Mouse (Mus musculus): ENCODE measurements around the gene Gm11559. TPM values are rescaled to one million over a fixed set of nuclear protein-coding genes. Genes with fewer than 3 reads are reported as not detected.
"Not testable (repeated sequence)": the region's sequence is repeated elsewhere in the genome, so short reads cannot be mapped to it uniquely, and the experiment has no call there.

Gene Gm11559
- polyA plus RNA-seq (2014; fragmentation: Nextera tagmentation; extraction: Ambion mirVana): not detected in 2 replicates

- not testable (repeated sequence) for ATAC-seq (ENCODE audit: low FRiP score, low TSS enrichment); H3K9me3 ChIP-seq (ENCODE audit: control insufficient read depth, low read length); H3K4me3 ChIP-seq (ENCODE audit: low read length); H3K36me3 ChIP-seq (ENCODE audit: control insufficient read depth, insufficient read depth, low read length); H3K27ac ChIP-seq (ENCODE audit: low read depth, low read length); H3K4me2 ChIP-seq (replicated peaks; ENCODE audit: low read depth, low read length); H3K4me1 ChIP-seq (ENCODE audit: control insufficient read depth, insufficient read depth, low read length); H3K27me3 ChIP-seq (ENCODE audit: control insufficient read depth, insufficient read depth, low read length); H3K9ac ChIP-seq (ENCODE audit: low read depth, low read length)
- 74% methylated on average over 1 of the region's 1 CpGs for WGBS
Measured at GRCm38 (mm10) chr11:99864176-99864575, at the start of gene Gm11559. Gene Gm11559 (plus strand): TSS chr11:99864476.

- not testable (repeated sequence) for H3K27me3 ChIP-seq (ENCODE audit: control insufficient read depth, insufficient read depth, low read length); ATAC-seq (ENCODE audit: low FRiP score, low TSS enrichment); H3K27ac ChIP-seq (ENCODE audit: low read depth, low read length); H3K9me3 ChIP-seq (ENCODE audit: control insufficient read depth, low read length); H3K36me3 ChIP-seq (ENCODE audit: control insufficient read depth, insufficient read depth, low read length); H3K4me3 ChIP-seq (ENCODE audit: low read length); H3K4me2 ChIP-seq (replicated peaks; ENCODE audit: low read depth, low read length); H3K9ac ChIP-seq (ENCODE audit: low read depth, low read length); H3K4me1 ChIP-seq (ENCODE audit: control insufficient read depth, insufficient read depth, low read length)
- WGBS: 88% methylated on average over 2 of the region's 2 CpGs
Measured at GRCm38 (mm10) chr11:99815566-99815965, 48.7 kb upstream of the Gm11559 start, which contains the start of gene Gm11564. Gene Gm11564 (minus strand): TSS chr11:99815666.

GRCm38 (mm10) chr11:99837966-99838365 lies 26.3 kb upstream of the Gm11559 start, which contains the start of gene 2300003K06Rik:
Gene 2300003K06Rik (minus strand): TSS chr11:99838066.
- no peak for ATAC-seq (ENCODE audit: low FRiP score, low TSS enrichment)
- no peak within 1 kb of the TSS for H3K9ac ChIP-seq (ENCODE audit: low read depth, low read length)
- no peaks in the 10 kb centered on the region for H3K27me3 ChIP-seq (ENCODE audit: control insufficient read depth, insufficient read depth, low read length)
- no peaks in the 10 kb centered on the region for H3K36me3 ChIP-seq (ENCODE audit: control insufficient read depth, insufficient read depth, low read length)
- no peaks in the 10 kb centered on the region for H3K9me3 ChIP-seq (ENCODE audit: control insufficient read depth, low read length)
- 83% methylated on average over 1 of the region's 1 CpGs for WGBS
- H3K4me3 ChIP-seq (ENCODE audit: low read length): no peak within 1 kb of the TSS
- H3K4me2 ChIP-seq (replicated peaks; ENCODE audit: low read depth, low read length): no peak within 1 kb of the TSS
- H3K27ac ChIP-seq (ENCODE audit: low read depth, low read length): no peak within 1 kb of the TSS
- H3K4me1 ChIP-seq (ENCODE audit: control insufficient read depth, insufficient read depth, low read length): no peaks in the 10 kb centered on the region

GRCm38 (mm10) chr11:99842185-99842584 lies 22.1 kb upstream of the Gm11559 start:
- Histone ChIP-seq H3K27ac (ENCODE audit: low read depth, low read length) (no peak overlapping the region), H3K4me2 (replicated peaks; ENCODE audit: low read depth, low read length) (no peak overlapping the region), H3K9ac (ENCODE audit: low read depth, low read length) (no peak overlapping the region), H3K9me3 (ENCODE audit: control insufficient read depth, low read length) (no peaks in the 10 kb centered on the region), H3K4me3 (ENCODE audit: low read length) (no peak overlapping the region), H3K27me3 (ENCODE audit: control insufficient read depth, insufficient read depth, low read length) (no peaks in the 10 kb centered on the region), H3K4me1 (ENCODE audit: control insufficient read depth, insufficient read depth, low read length) (no peaks in the 10 kb centered on the region), H3K36me3 (ENCODE audit: control insufficient read depth, insufficient read depth, low read length) (no peaks in the 10 kb centered on the region)
- no peak for ATAC-seq (ENCODE audit: low FRiP score, low TSS enrichment)
- WGBS: 28% methylated on average over 1 of the region's 1 CpGs

GRCm38 (mm10) chr11:99846746-99847145 lies 17.5 kb upstream of the Gm11559 start:
- no peaks in the 10 kb centered on the region for H3K4me1 ChIP-seq (ENCODE audit: control insufficient read depth, insufficient read depth, low read length)
- no peaks in the 10 kb centered on the region for H3K27me3 ChIP-seq (ENCODE audit: control insufficient read depth, insufficient read depth, low read length)
- 93% methylated on average over 2 of the region's 2 CpGs for WGBS
- H3K36me3 ChIP-seq (ENCODE audit: control insufficient read depth, insufficient read depth, low read length): no peaks in the 10 kb centered on the region
- H3K27ac ChIP-seq (ENCODE audit: low read depth, low read length): no peak overlapping the region
- no peak overlapping the region for H3K4me2 ChIP-seq (replicated peaks; ENCODE audit: low read depth, low read length)
- ATAC-seq (ENCODE audit: low FRiP score, low TSS enrichment): no peak
- no peak overlapping the region for H3K4me3 ChIP-seq (ENCODE audit: low read length)
- no peak overlapping the region for H3K9ac ChIP-seq (ENCODE audit: low read depth, low read length)
- no peaks in the 10 kb centered on the region for H3K9me3 ChIP-seq (ENCODE audit: control insufficient read depth, low read length)

GRCm38 (mm10) chr11:99851508-99851907 lies 12.8 kb upstream of the Gm11559 start, which contains the start of gene Krtap4-16:
Gene Krtap4-16 (minus strand): TSS chr11:99851608.
- Histone ChIP-seq H3K9ac (ENCODE audit: low read depth, low read length) (no peak within 1 kb of the TSS), H3K4me1 (ENCODE audit: control insufficient read depth, insufficient read depth, low read length) (no peaks in the 10 kb centered on the region), H3K27me3 (ENCODE audit: control insufficient read depth, insufficient read depth, low read length) (no peaks in the 10 kb centered on the region), H3K4me2 (replicated peaks; ENCODE audit: low read depth, low read length) (no peak within 1 kb of the TSS), H3K36me3 (ENCODE audit: control insufficient read depth, insufficient read depth, low read length) (no peaks in the 10 kb centered on the region), H3K4me3 (ENCODE audit: low read length) (no peak within 1 kb of the TSS), H3K27ac (ENCODE audit: low read depth, low read length) (no peak within 1 kb of the TSS), H3K9me3 (ENCODE audit: control insufficient read depth, low read length) (no peaks in the 10 kb centered on the region)
- no peak for ATAC-seq (ENCODE audit: low FRiP score, low TSS enrichment)

GRCm38 (mm10) chr11:99854121-99854520 lies 10.2 kb upstream of the Gm11559 start:
- no peak overlapping the region for H3K9ac ChIP-seq (ENCODE audit: low read depth, low read length)
- 56% methylated on average over 3 of the region's 3 CpGs for WGBS
- H3K27me3 ChIP-seq (ENCODE audit: control insufficient read depth, insufficient read depth, low read length): no peaks in the 10 kb centered on the region
- no peaks in the 10 kb centered on the region for H3K9me3 ChIP-seq (ENCODE audit: control insufficient read depth, low read length)
- H3K27ac ChIP-seq (ENCODE audit: low read depth, low read length): no peak overlapping the region
- H3K4me2 ChIP-seq (replicated peaks; ENCODE audit: low read depth, low read length): no peak overlapping the region
- no peaks in the 10 kb centered on the region for H3K36me3 ChIP-seq (ENCODE audit: control insufficient read depth, insufficient read depth, low read length)
- no peak for ATAC-seq (ENCODE audit: low FRiP score, low TSS enrichment)
- no peaks in the 10 kb centered on the region for H3K4me1 ChIP-seq (ENCODE audit: control insufficient read depth, insufficient read depth, low read length)
- no peak overlapping the region for H3K4me3 ChIP-seq (ENCODE audit: low read length)

- H3K27ac ChIP-seq (ENCODE audit: low read depth, low read length): no peak within 1 kb of the TSS
- ATAC-seq (ENCODE audit: low FRiP score, low TSS enrichment): no peak
Measured at GRCm38 (mm10) chr11:99857617-99858016, 6.7 kb upstream of the Gm11559 start, which contains the start of gene Gm11568. Gene Gm11568 (plus strand): TSS chr11:99857917.

GRCm38 (mm10) chr11:99858761-99859160 lies 5.5 kb upstream of the Gm11559 start:
- WGBS: 92% methylated on average over 2 of the region's 2 CpGs
- Histone ChIP-seq H3K4me3 (ENCODE audit: low read length) (no peak overlapping the region), H3K4me1 (ENCODE audit: control insufficient read depth, insufficient read depth, low read length) (no peaks in the 10 kb centered on the region), H3K27me3 (ENCODE audit: control insufficient read depth, insufficient read depth, low read length) (no peaks in the 10 kb centered on the region), H3K36me3 (ENCODE audit: control insufficient read depth, insufficient read depth, low read length) (no peaks in the 10 kb centered on the region), H3K4me2 (replicated peaks; ENCODE audit: low read depth, low read length) (no peak overlapping the region), H3K27ac (ENCODE audit: low read depth, low read length) (no peak overlapping the region), H3K9ac (ENCODE audit: low read depth, low read length) (no peak overlapping the region), H3K9me3 (ENCODE audit: control insufficient read depth, low read length) (no peaks in the 10 kb centered on the region)
- ATAC-seq (ENCODE audit: low FRiP score, low TSS enrichment): no peak

More at GRCm38 (mm10) chr11:99857617-99858016, 6.7 kb upstream of the Gm11559 start, which contains the start of gene Gm11568:
- H3K9ac ChIP-seq (ENCODE audit: low read depth, low read length): no peak within 1 kb of the TSS
- H3K27me3 ChIP-seq (ENCODE audit: control insufficient read depth, insufficient read depth, low read length): no peaks in the 10 kb centered on the region
- no peaks in the 10 kb centered on the region for H3K9me3 ChIP-seq (ENCODE audit: control insufficient read depth, low read length)
- no peak within 1 kb of the TSS for H3K4me2 ChIP-seq (replicated peaks; ENCODE audit: low read depth, low read length)
- H3K4me1 ChIP-seq (ENCODE audit: control insufficient read depth, insufficient read depth, low read length): no peaks in the 10 kb centered on the region
- no peaks in the 10 kb centered on the region for H3K36me3 ChIP-seq (ENCODE audit: control insufficient read depth, insufficient read depth, low read length)
- WGBS: 86% methylated on average over 2 of the region's 2 CpGs
- no peak within 1 kb of the TSS for H3K4me3 ChIP-seq (ENCODE audit: low read length)
